Mouse (Mus musculus): ENCODE results near the gene Pnliprp1.

GRCm38 (mm10) chr19:58696235-58696634 lies 32.5 kb upstream of the Pnliprp1 start:
- no peak for TF ChIP-seq POLR2A (IDR thresholded peaks at IDR 0.05; ENCODE audit: insufficient read depth, low read depth, low read length)
- no peak for TF ChIP-seq CTCF (IDR thresholded peaks at IDR 0.05; ENCODE audit: insufficient read depth, low read depth, low read length)
